Mouse (Mus musculus) E14TG2a.4 (cell line): ENCODE data around the gene Clasp1.

Experiments used
- CTCF ChIP-seq: conservative IDR thresholded peaks from 2 replicates; pipeline ENCODE4 v1.5.1; 2014; ENCODE audit warnings: low read length
- POU5F1 ChIP-seq: IDR thresholded peaks from 2 replicates; pipeline ENCODE4 v1.6.1; 2014; ENCODE audit warnings: low read length, borderline replicate concordance

DNA sequence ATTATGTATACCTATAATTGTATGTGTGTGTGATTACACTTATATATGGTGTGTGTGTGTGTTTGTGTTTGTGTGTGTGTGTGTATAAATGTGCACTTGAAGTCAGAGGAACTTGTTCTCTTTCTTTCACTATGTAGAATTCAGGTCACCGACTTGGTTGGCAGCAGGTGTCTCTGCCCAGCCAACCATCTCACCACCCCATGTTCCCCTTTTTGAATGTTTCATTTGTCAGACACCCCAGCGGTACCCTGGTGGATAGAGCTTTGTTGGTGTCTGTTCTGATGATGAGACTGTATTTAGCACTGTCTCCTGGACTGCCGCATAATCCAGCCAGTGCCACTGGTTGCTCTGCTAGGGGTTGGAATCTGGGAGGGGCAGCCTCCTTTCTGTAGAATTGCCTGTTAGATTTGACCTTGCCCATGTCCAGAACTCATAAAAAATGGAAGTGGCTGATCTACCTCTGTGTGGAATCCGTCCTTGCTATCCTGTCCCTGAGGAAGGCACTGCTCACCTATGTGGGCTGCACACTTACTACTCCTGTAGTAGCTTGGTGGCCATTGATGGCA, 244.6 kb downstream of the Clasp1 start:
- TF ChIP-seq CTCF (no peak), POU5F1 (no peak)
